Mouse (Mus musculus) midbrain, embryonic 10.5 days (tissue): Measurements from ENCODE around the gene Optc. TPM values are rescaled to one million over a fixed set of nuclear protein-coding genes. Genes with fewer than 3 reads are reported as not detected.
A peak's percentile ranks its signal among the peaks of the same experiment; 100 is the strongest.

Source experiments
- DNase-seq: peaks from one replicate; pipeline ENCODE4 v3.0.0-alpha.2; 2017; ENCODE audit warnings: low spot score
- H3K27ac ChIP-seq: fragments of 300-500 bp; sonication (generic); replicated peaks from 2 replicates; pipeline ENCODE4 v1.5.1; 2016; ENCODE audit warnings: mild to moderate bottlenecking
- H3K27me3 ChIP-seq: fragments of 300-500 bp; sonication (generic); 2 replicates; pipeline ENCODE4 v1.6.1; 2016; ENCODE audit warnings: low read depth, mild to moderate bottlenecking; ENCODE audit not compliant: poor library complexity, severe bottlenecking
- H3K36me3 ChIP-seq: fragments of 300-500 bp; sonication (generic); 2 replicates; pipeline ENCODE4 v1.6.1; 2016; ENCODE audit warnings: mild to moderate bottlenecking, moderate library complexity
- H3K4me1 ChIP-seq: fragments of 300-500 bp; sonication (generic); 2 replicates; pipeline ENCODE4 v1.6.1; 2016
- H3K4me3 ChIP-seq: fragments of 300-500 bp; sonication (generic); 2 replicates; pipeline ENCODE4 v1.5.1; 2016; ENCODE audit warnings: mild to moderate bottlenecking, moderate library complexity
- H3K9me3 ChIP-seq: fragments of 300-500 bp; sonication (generic); replicated peaks from 2 replicates; pipeline ENCODE4 v1.6.1; 2016; ENCODE audit warnings: mild to moderate bottlenecking
- WGBS: fragments of 180-500 bp; shearing (Covaris S2); methylation state at CpG from one replicate; pipeline ENCODE4 v1.1.7; 2016; 5-methylcytosine and 5-hydroxymethylcytosine counted together
- polyA plus RNA-seq: library from polyadenylated mRNA; unstranded; fragments of >200 nt; fragmentation: Nextera tagmentation; extraction: Ambion mirVana; gene quantifications from 2 replicates; pipeline ENCODE4 v1.2.1, GENCODE M21; 2016

Optc gene
- polyA plus RNA-seq, 1 experiment from 2014 or later: 0.86 TPM

DNA sequence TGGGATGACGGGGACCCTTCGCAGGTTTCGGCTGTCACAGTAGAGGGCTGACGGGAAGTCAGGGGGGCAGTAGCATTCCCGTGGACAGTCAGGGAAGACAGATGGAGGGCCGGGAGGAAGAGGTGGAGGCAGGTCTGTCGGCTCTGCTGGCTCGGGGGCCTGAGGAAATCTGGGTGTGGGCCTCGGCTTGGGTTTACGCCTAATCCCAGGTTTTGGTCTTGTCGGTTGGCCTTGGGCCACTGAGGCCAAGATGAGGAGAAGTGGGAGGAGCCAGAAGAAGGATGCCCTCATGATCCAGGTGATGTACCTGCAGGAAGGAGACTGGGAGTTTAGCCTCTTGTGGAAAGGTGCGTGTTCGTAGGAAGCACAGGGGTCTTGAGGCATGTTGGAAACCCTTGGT lies 7.3 kb upstream of the Optc start:
- peaks cover 17% of the 10 kb centered on the region for H3K4me1 ChIP-seq
- 88% methylated on average over 13 of the region's 13 CpGs for WGBS
- peaks cover 40% of the 10 kb centered on the region for H3K27me3 ChIP-seq
- H3K27ac ChIP-seq: no peak overlapping the region
- no peaks in the 10 kb centered on the region for H3K9me3 ChIP-seq
- DNase-seq: no peak
- H3K36me3 ChIP-seq: no peaks in the 10 kb centered on the region
- no peak overlapping the region for H3K4me3 ChIP-seq

DNA sequence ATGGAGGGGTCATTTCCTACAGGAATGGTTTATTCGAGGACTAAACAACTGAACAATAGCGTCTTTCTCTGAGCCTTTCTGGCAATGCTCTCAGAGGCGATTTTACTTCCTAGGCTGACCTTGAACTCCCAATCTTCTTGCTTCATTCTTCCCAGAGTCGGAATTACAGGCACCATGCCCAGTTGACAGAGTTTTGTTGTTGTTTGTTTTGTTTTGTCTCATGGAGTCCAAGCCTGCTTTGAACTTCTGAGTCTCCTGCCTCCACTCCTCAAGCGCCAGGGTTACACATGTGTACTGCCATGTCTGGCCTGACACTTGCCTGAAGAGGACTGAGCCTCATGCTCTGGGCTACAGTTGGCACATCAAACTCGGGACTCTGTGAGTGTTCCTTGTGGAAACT lies 5.2 kb upstream of the Optc start:
- DNase-seq: no peak
- Histone ChIP-seq H3K27ac (no peak overlapping the region), H3K4me3 (no peak overlapping the region), H3K36me3 (no peaks in the 10 kb centered on the region), H3K4me1 (peaks cover 20% of the 10 kb centered on the region), H3K27me3 (peaks cover 47% of the 10 kb centered on the region), H3K9me3 (no peaks in the 10 kb centered on the region)
- 79% methylated on average over 6 of the region's 6 CpGs for WGBS

DNA sequence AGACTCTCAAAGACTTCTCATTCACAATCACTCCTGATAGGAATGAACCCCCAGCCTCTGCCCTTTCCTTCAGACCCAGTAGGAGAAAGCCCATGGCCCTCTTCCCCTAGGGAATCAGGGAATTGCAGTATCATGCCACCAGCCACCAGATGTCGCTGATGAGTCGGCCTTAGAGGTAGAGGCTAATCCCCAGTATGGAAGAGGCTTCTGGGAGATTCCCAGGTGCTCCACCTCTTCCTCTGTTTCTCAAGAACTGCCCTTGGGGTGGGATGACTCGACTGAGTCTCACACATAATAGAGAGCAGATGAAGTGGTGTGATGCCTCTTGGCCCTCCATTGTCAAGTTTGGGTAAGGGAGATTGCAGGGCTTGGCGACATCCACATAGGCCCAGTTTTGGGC lies 3.7 kb upstream of the Optc start:
- Histone ChIP-seq H3K4me3 (no peak overlapping the region), H3K27ac (no peak overlapping the region), H3K9me3 (no peaks in the 10 kb centered on the region), H3K4me1 (peaks cover 29% of the 10 kb centered on the region), H3K27me3 (peaks cover 56% of the 10 kb centered on the region), H3K36me3 (no peaks in the 10 kb centered on the region)
- WGBS: 28% methylated on average over 4 of the region's 4 CpGs
- peak; percentile 75 for DNase-seq

DNA sequence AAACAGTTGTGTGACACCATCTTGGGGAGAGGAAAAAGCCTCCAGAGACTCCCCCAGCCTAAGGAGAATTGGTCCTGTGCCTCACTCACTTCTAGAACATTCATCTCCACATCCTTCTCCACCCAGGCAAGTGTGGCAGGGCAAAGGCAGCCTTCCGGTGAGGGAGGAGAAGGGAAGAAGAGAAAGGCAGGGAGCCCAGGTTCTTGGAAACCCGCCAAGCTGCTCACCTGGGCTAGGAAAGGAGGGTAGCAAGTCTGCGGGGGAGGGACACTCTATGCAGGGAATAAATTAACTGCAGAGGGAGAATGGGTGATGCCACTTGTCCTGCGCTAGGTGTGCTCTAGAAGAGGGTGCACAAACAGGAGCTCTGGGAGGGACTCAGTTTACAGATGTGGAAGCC lies 3.2 kb upstream of the Optc start:
- H3K27me3 ChIP-seq: peaks cover 61% of the 10 kb centered on the region
- no peaks in the 10 kb centered on the region for H3K36me3 ChIP-seq
- H3K27ac ChIP-seq: no peak overlapping the region
- WGBS: 69% methylated on average over 4 of the region's 4 CpGs
- peaks cover 33% of the 10 kb centered on the region for H3K4me1 ChIP-seq
- H3K4me3 ChIP-seq: no peak overlapping the region
- H3K9me3 ChIP-seq: no peaks in the 10 kb centered on the region
- no peak for DNase-seq

DNA sequence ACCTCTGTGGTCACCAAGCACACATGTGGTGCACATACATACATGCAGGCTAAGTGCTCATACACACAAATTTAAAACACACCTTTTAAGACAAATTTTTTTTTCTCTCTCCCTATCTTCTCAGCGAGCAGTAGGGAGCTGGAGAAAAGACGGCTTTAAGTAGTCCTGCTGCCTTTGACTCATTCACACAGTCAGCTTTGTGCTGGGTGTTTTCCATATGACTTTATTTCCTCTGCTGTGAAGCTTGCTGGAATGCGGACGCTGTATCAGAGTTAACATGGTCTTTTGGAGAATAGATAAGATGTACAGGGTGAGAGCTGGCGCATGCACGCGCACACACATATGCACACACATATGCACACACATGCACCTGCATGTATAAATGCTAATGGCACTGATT lies 2.3 kb upstream of the Optc start:
- Histone ChIP-seq H3K27me3 (peaks cover 69% of the 10 kb centered on the region), H3K27ac (no peak overlapping the region), H3K4me3 (no peak overlapping the region), H3K36me3 (no peaks in the 10 kb centered on the region), H3K4me1 (peaks cover 33% of the 10 kb centered on the region), H3K9me3 (no peaks in the 10 kb centered on the region)
- 89% methylated on average over 7 of the region's 7 CpGs for WGBS
- DNase-seq: no peak

DNA sequence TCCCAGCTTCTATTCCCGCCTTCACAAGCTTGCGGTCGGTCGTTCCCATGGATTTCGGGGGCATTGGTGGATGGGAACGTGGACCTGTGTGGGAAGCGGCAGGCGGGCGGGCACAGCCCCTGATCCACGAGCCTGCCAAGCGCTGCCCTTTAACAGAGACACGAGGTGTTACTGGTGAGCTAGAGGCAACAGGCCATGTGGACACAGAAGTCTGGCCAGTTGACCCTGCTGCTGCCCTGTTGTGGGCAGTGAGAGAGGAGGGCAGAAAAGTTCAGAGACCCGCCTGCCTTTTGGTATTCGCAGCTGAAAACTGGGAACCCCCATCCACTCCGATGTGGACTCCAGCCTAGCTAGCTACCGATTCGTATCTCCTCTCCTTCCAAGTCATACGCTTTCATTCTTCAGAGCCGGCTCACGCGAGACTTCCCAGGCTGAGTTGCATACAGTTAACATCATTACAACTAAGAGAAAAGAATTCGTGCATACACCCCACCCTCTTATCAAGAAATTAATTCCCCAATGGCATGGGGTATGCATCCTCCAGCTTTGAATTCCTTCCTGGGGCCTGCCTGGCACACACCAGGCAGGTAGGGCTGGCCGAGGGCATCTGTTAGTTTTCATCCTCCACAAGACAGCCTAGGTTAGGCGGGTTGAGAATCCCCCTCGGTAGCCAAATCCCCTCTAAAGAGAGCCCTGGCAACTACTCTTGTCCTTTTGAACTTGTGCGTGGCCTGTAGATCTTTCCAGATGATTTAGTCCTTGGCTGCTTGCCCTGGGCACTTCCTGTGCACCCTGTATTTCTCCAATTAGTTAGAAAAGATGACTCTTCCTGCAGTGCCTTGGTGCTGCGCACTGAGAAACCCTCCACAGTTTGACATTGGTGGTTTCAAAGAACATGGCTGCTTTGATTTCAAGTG lies 1.1 kb upstream of the Optc start:
- WGBS: 19% methylated on average over 27 of the region's 27 CpGs
- no peaks in the 10 kb centered on the region for H3K9me3 ChIP-seq
- peak; percentile 51 for DNase-seq
- peak overlapping the region; percentile 86 for H3K27ac ChIP-seq
- peak overlapping the region; percentile 61 for H3K4me3 ChIP-seq
- no peaks in the 10 kb centered on the region for H3K36me3 ChIP-seq
- peaks cover 64% of the 10 kb centered on the region for H3K27me3 ChIP-seq
- peaks cover 33% of the 10 kb centered on the region for H3K4me1 ChIP-seq

DNA sequence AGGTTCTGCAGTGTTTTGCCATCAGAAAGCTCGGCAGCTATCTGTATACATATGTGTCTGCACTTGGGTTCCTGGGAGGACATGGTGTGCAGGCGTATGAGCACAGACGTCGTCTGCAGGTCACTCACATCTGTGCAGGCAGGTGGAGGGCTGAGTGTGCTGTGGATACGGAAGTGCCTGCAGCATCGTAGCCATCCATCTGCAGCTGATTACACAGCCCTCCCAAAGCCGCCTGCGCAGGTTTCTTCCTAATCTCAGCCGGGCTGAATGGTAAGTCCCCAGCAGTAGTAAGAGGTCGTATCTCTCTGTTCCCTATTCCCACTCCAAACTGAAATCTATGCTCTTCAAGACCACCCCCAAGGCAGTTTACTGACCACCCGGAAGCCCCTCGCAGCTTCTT lies 1.4 kb downstream of the Optc start:
- no peaks in the 10 kb centered on the region for H3K9me3 ChIP-seq
- peaks cover 78% of the 10 kb centered on the region for H3K27me3 ChIP-seq
- WGBS: 47% methylated on average over 12 of the region's 12 CpGs
- no peak overlapping the region; the same call in 1 of the 2 replicates for H3K4me3 ChIP-seq
- 0 out of 2 replicates have a peak overlapping the region, but pooled peaks have one; percentile 10 for H3K27ac ChIP-seq
- H3K4me1 ChIP-seq: peaks cover 33% of the 10 kb centered on the region
- no peak for DNase-seq
- H3K36me3 ChIP-seq: no peaks in the 10 kb centered on the region

DNA sequence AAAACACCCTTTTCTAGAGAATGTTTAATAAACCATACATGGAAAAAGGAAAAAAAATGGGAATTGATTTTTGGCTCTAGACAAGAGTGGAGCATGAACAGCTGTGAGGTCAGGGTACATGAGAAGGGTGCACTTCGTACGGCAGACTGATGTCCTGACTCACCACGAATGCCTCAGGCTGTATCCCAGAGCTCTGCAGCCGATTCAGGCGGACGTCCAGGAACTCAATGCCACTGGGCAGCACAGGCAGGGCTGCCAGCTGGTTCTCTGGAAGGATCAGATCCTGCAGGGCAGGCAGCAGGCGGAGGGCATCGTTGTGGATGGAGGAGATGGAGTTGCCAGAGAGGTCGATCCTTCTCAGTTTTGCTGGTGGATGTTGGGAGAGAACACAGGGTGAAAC lies 7.0 kb downstream of the Optc start:
- Histone ChIP-seq H3K27me3 (peaks cover 29% of the 10 kb centered on the region), H3K36me3 (no peaks in the 10 kb centered on the region), H3K4me1 (no peaks in the 10 kb centered on the region), H3K27ac (no peak overlapping the region), H3K4me3 (no peak overlapping the region), H3K9me3 (no peaks in the 10 kb centered on the region)
- 85% methylated on average over 9 of the region's 9 CpGs for WGBS
- DNase-seq: no peak

DNA sequence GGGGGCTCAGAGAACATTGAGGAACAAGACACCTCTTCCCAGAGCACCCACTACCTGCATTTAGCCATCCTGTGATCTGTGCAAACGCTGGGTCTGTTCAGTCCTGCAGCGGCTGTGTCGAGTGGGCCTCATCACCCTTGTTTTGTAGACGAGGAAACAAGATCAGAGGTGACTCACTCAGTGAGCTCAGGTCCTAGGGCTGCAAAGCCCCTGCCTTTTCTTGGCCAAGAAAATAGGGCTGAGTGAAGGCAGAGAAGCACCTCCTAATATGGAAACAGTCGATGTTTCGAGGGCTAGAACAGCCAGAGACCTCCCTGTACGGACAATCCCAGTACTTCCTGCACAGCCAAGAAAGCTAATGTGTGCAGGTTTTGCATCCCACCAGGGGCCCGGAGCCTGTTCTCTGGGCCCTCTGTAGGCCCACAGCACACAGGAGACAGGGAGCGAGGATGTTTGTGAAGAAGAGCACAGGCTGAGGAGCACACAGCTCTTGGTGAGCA lies 8.7 kb downstream of the Optc start:
- 84% methylated on average over 9 of the region's 9 CpGs for WGBS
- no peak overlapping the region for H3K27ac ChIP-seq
- DNase-seq: no peak
- H3K36me3 ChIP-seq: no peaks in the 10 kb centered on the region
- no peaks in the 10 kb centered on the region for H3K9me3 ChIP-seq
- H3K4me1 ChIP-seq: no peaks in the 10 kb centered on the region
- no peak overlapping the region for H3K4me3 ChIP-seq
- peaks cover 20% of the 10 kb centered on the region for H3K27me3 ChIP-seq

DNA sequence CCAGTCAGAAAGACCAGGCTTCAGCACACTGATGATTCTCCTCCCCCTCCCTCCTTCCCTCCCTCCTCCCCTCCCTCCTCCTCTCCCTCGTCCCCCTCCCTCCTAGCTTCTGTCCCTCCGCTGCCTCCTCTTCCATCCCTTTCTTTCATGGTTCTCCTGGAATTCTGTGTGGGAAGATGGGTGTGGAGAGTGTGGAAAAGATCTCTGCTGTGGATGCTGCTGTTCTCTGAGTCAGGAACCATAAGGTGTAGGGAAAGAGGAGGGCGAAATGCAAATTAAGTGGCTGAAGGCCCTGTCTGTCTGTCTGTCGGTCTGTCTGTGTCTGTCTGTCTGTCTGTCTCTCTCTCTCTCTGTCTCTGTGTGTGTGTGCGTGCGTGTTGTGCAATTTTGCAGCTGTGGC lies 10.5 kb downstream of the Optc start:
- H3K36me3 ChIP-seq: no peaks in the 10 kb centered on the region
- no peaks in the 10 kb centered on the region for H3K9me3 ChIP-seq
- H3K4me3 ChIP-seq: no peak overlapping the region
- DNase-seq: no peak
- 71% methylated on average over 6 of the region's 6 CpGs for WGBS
- peaks cover 15% of the 10 kb centered on the region for H3K4me1 ChIP-seq
- peaks cover 12% of the 10 kb centered on the region; the same call in 1 of the 2 replicates for H3K27me3 ChIP-seq
- H3K27ac ChIP-seq: 0 out of 2 replicates have a peak overlapping the region, but pooled peaks have one; percentile 4

DNA sequence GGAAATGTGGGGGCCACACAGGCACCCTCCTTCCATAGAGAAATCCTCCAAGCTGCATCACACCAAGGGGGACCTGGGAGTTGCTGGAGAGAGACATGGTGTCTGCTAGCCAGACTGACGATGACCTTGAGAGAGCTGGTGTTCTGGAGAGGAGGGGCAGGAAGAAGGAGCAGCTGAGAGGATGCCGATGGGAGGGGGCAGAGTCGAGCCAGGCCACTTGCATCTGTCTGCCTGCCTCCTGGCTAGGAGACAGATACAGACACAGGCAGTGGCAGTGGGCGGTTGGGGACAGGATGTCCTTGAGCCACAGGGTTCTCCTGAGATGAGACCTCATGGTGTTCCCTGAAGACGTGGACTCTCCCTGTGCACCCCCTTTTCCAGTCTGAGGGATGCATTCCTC lies 16.3 kb downstream of the Optc start:
- Histone ChIP-seq H3K9me3 (no peaks in the 10 kb centered on the region), H3K36me3 (no peaks in the 10 kb centered on the region), H3K4me3 (no peak overlapping the region), H3K27me3 (peaks cover 39% of the 10 kb centered on the region), H3K4me1 (peaks cover 72% of the 10 kb centered on the region), H3K27ac (peak overlapping the region; percentile 47; the same call in 1 of the 2 replicates)
- DNase-seq: no peak
- 51% methylated on average over 5 of the region's 5 CpGs for WGBS

DNA sequence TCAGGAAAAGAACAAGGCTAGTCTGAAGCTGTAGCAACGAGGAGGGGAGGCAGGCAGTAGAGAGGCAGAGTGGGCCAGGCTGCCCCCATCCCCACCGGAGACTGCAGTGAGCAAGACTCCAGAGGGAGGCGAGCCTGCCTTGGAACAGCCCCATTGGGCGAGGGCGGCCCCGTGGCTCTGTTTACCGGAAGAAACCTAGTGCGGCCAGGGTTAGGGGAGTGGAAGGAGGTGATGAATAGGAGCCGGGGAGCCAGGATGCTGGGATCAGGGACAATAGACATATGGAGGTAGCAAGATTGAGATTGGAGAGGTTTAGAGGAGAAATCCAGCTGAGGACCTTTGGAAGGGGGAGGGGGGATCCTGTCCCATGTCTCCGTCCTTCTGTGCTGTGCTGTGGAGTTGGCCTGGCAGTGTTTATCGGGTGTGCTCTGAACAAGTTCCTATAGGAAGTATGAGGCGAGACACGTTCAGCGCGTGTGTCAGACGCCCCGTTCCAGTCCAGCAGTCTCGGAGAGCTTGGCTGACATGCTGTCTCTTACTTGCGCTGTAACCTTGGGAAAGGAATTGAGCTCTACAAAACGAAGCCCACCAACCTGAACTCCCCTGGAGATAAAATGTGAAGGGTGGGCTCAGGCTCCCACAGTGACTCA lies 17.7 kb downstream of the Optc start:
- Histone ChIP-seq H3K27me3 (peaks cover 49% of the 10 kb centered on the region), H3K36me3 (no peaks in the 10 kb centered on the region), H3K27ac (peak overlapping the region; percentile 70), H3K4me3 (peak overlapping the region; percentile 44), H3K4me1 (peaks cover 80% of the 10 kb centered on the region), H3K9me3 (no peaks in the 10 kb centered on the region)
- peak; percentile 57 for DNase-seq
- WGBS: 20% methylated on average over 20 of the region's 20 CpGs
